Mouse (Mus musculus): ENCODE data around the gene Clec3b. TPM values are rescaled to one million over a fixed set of nuclear protein-coding genes. Genes with fewer than 3 reads are reported as not detected.
A peak's percentile ranks its signal among the peaks of the same experiment; 100 is the strongest.

The Clec3b gene
- polyA plus RNA-seq, 1 experiment from 2014 or later, result not detected

DNA sequence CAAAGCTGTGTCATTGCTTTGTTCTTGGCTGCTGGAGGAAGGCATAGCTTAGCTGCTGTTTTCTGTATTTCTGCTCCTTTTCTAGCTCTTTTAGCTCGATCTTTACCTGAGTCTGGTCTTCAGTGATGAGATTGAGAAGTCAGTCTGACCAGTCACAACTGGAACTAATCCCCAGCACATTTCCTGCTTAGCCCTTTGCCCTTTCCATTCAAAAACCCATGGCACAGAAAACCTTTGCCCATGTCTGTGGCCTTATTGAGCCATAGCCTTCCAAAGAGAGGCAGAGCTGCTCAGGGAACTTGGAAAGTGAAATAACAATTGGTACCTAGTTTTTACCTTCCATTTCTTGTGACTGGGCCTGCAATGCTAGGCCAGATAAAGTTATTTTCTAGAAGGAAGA is 35.2 kb upstream of the Clec3b start:
- H3K4me2 ChIP-seq (ENCODE audit: low read length), result no peak overlapping the region
- H3K36me3 ChIP-seq (ENCODE audit: control insufficient read depth, insufficient read depth, low read length), result peaks cover 39% of the 10 kb centered on the region
- H3K9me3 ChIP-seq (ENCODE audit: control insufficient read depth, low read length), result no peaks in the 10 kb centered on the region
- H3K4me3 ChIP-seq (ENCODE audit: low read depth, low read length), result no peak overlapping the region
- no peak overlapping the region for H3K9ac ChIP-seq (ENCODE audit: low read length)
- peaks cover 15% of the 10 kb centered on the region for H3K4me1 ChIP-seq (replicated peaks; ENCODE audit: control insufficient read depth, insufficient read depth, low read length)
- H3K27me3 ChIP-seq (replicated peaks; ENCODE audit: control insufficient read depth, insufficient read depth, low read length), result no peaks in the 10 kb centered on the region
- ATAC-seq (replicated peaks; ENCODE audit: low FRiP score, low TSS enrichment, low read depth), result no peak
- H3K27ac ChIP-seq (ENCODE audit: low read depth), result no peak overlapping the region
- 93% methylated on average over 1 of the region's 1 CpGs for WGBS
- no peak for DNase-seq (ENCODE audit: low spot score)

DNA sequence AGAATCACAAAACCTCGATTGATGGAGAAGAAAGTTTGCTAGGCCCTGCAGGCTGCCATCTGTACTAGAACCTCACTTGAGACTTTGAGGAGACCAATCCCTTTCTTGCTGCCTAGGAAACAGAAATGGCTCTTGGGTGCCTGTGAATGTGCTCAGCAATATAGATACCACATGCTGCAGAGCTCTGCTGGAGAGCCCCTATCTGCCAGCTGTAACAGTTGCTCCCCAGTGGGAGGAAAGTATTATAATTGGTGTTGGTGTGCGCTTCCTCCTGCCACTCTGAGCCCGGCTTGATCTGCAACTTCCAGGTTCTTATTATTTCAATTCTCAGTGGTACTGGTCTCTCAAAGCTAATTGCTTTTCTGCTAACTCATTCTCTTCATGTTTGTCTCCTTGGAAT is 27.7 kb upstream of the Clec3b start:
- H3K27ac ChIP-seq (ENCODE audit: low read depth), result no peak overlapping the region
- peaks cover 75% of the 10 kb centered on the region for H3K36me3 ChIP-seq (ENCODE audit: control insufficient read depth, insufficient read depth, low read length)
- 89% methylated on average over 3 of the region's 3 CpGs for WGBS
- H3K4me2 ChIP-seq (ENCODE audit: low read length), result no peak overlapping the region
- ATAC-seq (replicated peaks; ENCODE audit: low FRiP score, low TSS enrichment, low read depth), result no peak
- H3K27me3 ChIP-seq (replicated peaks; ENCODE audit: control insufficient read depth, insufficient read depth, low read length), result no peaks in the 10 kb centered on the region
- no peak for DNase-seq (ENCODE audit: low spot score)
- H3K4me1 ChIP-seq (replicated peaks; ENCODE audit: control insufficient read depth, insufficient read depth, low read length), result no peaks in the 10 kb centered on the region
- H3K9me3 ChIP-seq (ENCODE audit: control insufficient read depth, low read length), result no peaks in the 10 kb centered on the region
- no peak overlapping the region for H3K4me3 ChIP-seq (ENCODE audit: low read depth, low read length)
- no peak overlapping the region for H3K9ac ChIP-seq (ENCODE audit: low read length)

DNA sequence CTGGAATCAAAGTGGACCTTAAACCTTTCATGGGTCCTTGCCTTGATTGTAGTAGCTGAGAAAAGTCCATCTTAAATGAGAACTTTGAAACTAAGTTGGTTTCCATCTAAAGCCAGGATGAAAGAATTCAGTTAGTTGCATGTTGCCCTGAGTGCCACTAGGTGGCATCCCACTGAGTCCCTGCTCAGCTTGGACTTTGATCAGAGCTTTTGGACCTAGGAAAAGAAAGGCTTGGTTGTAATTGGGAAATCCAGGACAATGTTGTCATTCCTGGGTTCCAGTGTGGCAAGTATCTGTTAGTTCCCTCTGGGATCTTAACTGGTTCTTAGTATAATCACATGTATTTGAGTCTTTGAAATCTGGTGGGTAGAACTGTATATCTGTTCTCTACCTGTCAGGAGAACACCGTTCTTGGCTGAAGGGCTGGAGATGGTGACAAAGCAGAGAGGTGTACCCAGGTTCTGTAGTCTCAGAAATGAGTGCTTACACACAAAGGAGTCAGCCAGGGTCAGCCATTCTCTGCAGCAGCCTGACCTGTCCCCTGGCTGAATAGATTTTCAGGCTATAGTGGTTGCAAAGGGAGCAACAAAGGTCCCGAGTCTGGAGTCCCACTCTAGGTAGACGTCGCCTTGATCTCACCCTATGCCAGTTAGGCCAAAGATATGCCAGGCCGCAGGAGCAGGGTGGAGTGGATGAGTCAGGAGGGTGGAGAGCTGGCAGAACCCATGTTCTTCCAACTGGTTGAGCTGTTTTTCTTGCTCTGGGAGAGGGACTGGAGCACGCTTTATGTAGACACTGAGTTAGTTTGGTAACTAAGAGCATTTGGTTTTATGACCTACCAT is 27.0 kb upstream of the Clec3b start:
- no peak for ATAC-seq (replicated peaks; ENCODE audit: low FRiP score, low TSS enrichment, low read depth)
- H3K27me3 ChIP-seq (replicated peaks; ENCODE audit: control insufficient read depth, insufficient read depth, low read length), result no peaks in the 10 kb centered on the region
- no peak overlapping the region for H3K4me3 ChIP-seq (ENCODE audit: low read depth, low read length)
- 92% methylated on average over 6 of the region's 6 CpGs for WGBS
- no peaks in the 10 kb centered on the region for H3K9me3 ChIP-seq (ENCODE audit: control insufficient read depth, low read length)
- no peaks in the 10 kb centered on the region for H3K4me1 ChIP-seq (replicated peaks; ENCODE audit: control insufficient read depth, insufficient read depth, low read length)
- peaks cover 78% of the 10 kb centered on the region for H3K36me3 ChIP-seq (ENCODE audit: control insufficient read depth, insufficient read depth, low read length)
- no peak overlapping the region for H3K9ac ChIP-seq (ENCODE audit: low read length)
- H3K4me2 ChIP-seq (ENCODE audit: low read length), result no peak overlapping the region
- H3K27ac ChIP-seq (ENCODE audit: low read depth), result no peak overlapping the region
- no peak for DNase-seq (ENCODE audit: low spot score)

DNA sequence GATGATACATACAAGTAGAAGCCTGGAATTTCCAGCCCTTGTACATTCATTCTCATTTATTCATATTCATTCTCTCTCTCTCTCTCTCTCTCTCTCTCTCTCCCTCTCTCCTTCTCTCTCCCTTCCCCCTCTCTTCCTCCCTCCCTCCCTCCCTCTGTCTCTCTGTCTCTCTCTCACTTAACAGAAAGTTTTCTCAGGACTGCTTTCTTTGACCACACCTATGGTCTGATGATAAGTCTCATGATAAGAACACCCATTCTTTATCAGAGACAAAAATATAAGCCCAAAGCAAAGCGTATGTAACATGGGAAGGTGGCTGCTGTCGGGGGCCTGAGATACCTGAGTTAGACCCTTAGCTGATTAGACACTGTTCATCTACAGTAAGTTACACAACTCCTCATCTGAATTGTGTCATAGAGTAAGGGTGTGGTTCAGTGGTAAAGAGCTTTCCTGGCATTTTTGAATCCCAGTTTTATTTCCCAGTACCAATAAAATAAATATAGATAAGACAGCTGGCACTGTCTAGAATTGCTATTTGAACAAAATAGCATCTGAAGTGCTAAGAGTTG is 26.2 kb upstream of the Clec3b start:
- Histone ChIP-seq H3K4me3 (ENCODE audit: low read depth, low read length) (no peak overlapping the region), H3K4me2 (ENCODE audit: low read length) (no peak overlapping the region), H3K36me3 (ENCODE audit: control insufficient read depth, insufficient read depth, low read length) (peaks cover 78% of the 10 kb centered on the region), H3K9me3 (ENCODE audit: control insufficient read depth, low read length) (no peaks in the 10 kb centered on the region), H3K27ac (ENCODE audit: low read depth) (no peak overlapping the region), H3K4me1 (replicated peaks; ENCODE audit: control insufficient read depth, insufficient read depth, low read length) (no peaks in the 10 kb centered on the region), H3K9ac (ENCODE audit: low read length) (no peak overlapping the region), H3K27me3 (replicated peaks; ENCODE audit: control insufficient read depth, insufficient read depth, low read length) (no peaks in the 10 kb centered on the region)
- DNase-seq (ENCODE audit: low spot score) (no peak), ATAC-seq (replicated peaks; ENCODE audit: low FRiP score, low TSS enrichment, low read depth) (no peak)
- WGBS, result 93% methylated on average over 2 of the region's 2 CpGs

DNA sequence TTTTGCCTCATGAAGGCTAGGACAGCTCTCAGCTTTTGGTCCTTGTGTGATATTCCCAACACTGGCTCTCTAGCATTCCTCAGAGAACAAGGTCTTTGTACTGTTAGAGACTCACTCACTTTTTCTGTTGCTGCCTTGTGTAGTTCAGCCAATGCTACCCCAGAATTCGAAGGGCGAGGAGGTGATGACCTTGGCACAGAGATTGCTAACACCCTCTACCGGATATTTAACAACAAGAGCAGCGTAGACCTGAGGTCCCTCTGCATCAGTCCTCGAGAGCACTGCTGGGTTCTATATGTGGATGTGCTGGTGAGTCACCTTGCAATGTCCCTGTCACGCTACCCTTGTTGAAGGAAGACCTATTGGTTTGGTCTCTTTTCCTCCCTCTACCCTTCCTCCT is 23.1 kb upstream of the Clec3b start:
- H3K4me2 ChIP-seq (ENCODE audit: low read length), result no peak overlapping the region
- no peak overlapping the region for H3K9ac ChIP-seq (ENCODE audit: low read length)
- WGBS, result 90% methylated on average over 6 of the region's 6 CpGs
- H3K27me3 ChIP-seq (replicated peaks; ENCODE audit: control insufficient read depth, insufficient read depth, low read length), result no peaks in the 10 kb centered on the region
- H3K4me3 ChIP-seq (ENCODE audit: low read depth, low read length), result no peak overlapping the region
- no peaks in the 10 kb centered on the region for H3K9me3 ChIP-seq (ENCODE audit: control insufficient read depth, low read length)
- H3K36me3 ChIP-seq (ENCODE audit: control insufficient read depth, insufficient read depth, low read length), result peaks cover 84% of the 10 kb centered on the region
- no peaks in the 10 kb centered on the region for H3K4me1 ChIP-seq (replicated peaks; ENCODE audit: control insufficient read depth, insufficient read depth, low read length)
- no peak overlapping the region for H3K27ac ChIP-seq (ENCODE audit: low read depth)
- ATAC-seq (replicated peaks; ENCODE audit: low FRiP score, low TSS enrichment, low read depth), result no peak
- DNase-seq (ENCODE audit: low spot score), result no peak

DNA sequence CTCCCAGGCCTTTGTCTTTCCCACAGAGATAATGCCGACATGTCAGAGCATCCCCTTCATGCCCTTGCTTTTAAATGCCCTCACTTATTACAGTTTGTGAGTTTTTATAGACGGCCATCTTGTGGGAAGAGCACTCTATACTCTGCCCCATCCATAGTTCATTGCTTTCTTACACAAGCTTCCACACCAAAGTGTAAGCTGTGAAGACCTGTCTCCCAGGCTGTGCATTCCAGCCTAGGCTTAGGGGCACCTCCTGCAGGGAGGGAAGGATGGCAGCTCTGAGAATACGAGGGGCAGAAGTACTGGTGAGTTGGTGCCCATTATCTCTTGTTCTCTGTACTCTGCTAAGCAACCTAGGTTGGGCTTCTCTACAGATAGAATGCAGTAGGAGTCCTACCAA is 17.8 kb upstream of the Clec3b start:
- Histone ChIP-seq H3K9ac (ENCODE audit: low read length) (no peak overlapping the region), H3K4me2 (ENCODE audit: low read length) (no peak overlapping the region), H3K4me3 (ENCODE audit: low read depth, low read length) (no peak overlapping the region), H3K36me3 (ENCODE audit: control insufficient read depth, insufficient read depth, low read length) (peaks cover 99% of the 10 kb centered on the region), H3K27ac (ENCODE audit: low read depth) (no peak overlapping the region), H3K4me1 (replicated peaks; ENCODE audit: control insufficient read depth, insufficient read depth, low read length) (no peaks in the 10 kb centered on the region), H3K27me3 (replicated peaks; ENCODE audit: control insufficient read depth, insufficient read depth, low read length) (no peaks in the 10 kb centered on the region), H3K9me3 (ENCODE audit: control insufficient read depth, low read length) (no peaks in the 10 kb centered on the region)
- no peak for ATAC-seq (replicated peaks; ENCODE audit: low FRiP score, low TSS enrichment, low read depth)
- no peak for DNase-seq (ENCODE audit: low spot score)
- 86% methylated on average over 3 of the region's 3 CpGs for WGBS

DNA sequence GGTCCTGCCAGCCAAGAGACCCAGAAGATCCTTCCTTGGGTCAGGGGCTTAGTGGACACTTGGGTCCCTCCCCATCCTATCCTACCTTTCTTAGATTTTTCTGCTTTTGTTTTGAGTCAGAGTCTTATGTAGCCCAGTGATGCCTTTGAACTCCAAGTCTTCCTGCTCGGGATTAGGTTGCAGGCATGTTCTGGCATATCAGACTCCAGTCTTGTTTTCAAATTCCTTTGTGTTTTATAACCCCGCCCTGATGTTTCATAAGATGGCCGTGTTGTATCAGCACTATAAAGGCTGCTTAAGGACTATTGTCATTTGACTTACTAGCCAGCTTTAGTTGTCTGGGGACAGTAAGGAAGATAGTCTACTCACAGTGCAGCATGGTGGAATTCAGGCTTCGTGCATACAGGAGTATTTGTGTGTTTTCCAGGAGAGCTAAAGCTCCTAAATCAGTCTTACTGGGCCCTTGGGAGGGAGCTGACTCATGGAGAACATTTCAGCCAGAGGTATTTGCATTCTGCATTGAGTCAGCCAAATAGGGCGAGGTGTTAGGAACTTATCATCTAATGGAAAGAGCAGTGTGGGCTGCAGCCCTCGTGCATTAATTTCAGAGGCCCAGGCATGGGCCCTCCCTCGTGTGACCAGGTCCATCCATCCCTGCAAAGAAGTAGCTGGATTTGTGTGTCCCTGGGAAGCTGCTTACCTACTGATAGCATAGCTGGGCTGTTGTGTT is 13.6 kb upstream of the Clec3b start:
- ATAC-seq (replicated peaks; ENCODE audit: low FRiP score, low TSS enrichment, low read depth) (no peak), DNase-seq (ENCODE audit: low spot score) (no peak)
- no peak overlapping the region for H3K9ac ChIP-seq (ENCODE audit: low read length)
- no peaks in the 10 kb centered on the region for H3K27me3 ChIP-seq (replicated peaks; ENCODE audit: control insufficient read depth, insufficient read depth, low read length)
- no peak overlapping the region for H3K4me3 ChIP-seq (ENCODE audit: low read depth, low read length)
- 88% methylated on average over 7 of the region's 7 CpGs for WGBS
- no peak overlapping the region for H3K4me2 ChIP-seq (ENCODE audit: low read length)
- H3K27ac ChIP-seq (ENCODE audit: low read depth), result no peak overlapping the region
- H3K9me3 ChIP-seq (ENCODE audit: control insufficient read depth, low read length), result no peaks in the 10 kb centered on the region
- H3K36me3 ChIP-seq (ENCODE audit: control insufficient read depth, insufficient read depth, low read length), result peaks cover 76% of the 10 kb centered on the region
- 0 out of 2 replicates have a peak, but pooled peaks cover 3% of the 10 kb centered on the region for H3K4me1 ChIP-seq (replicated peaks; ENCODE audit: control insufficient read depth, insufficient read depth, low read length)

DNA sequence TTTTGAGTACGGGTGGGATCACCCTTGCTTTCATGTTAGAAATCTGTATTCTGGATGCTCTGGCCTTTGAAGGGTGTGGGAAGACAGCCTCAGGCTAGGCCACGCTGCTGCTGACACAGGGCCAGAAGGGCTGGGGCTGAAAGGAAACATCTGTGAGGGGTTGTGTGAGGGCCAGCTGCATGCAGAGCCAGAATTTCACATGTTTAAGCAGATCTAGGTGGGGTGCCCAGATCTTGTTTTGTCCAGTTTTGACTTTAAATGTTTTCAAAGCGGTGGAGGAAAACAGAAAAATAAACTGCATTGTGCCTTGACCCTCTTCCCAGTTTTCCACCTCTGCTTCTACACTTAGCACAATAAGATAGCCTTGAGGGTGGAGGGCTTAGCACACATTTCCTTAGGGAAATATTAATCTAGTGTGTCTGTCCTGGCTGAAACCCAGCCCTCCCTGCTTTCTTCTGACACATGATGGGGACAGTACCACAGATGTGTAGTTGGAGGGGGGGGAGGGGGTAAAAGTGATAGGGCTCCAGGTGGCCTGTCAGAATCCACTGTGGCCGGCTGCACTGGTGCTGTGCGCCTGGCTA is 11.8 kb upstream of the Clec3b start:
- WGBS, result 55% methylated on average over 5 of the region's 5 CpGs
- peaks cover 9% of the 10 kb centered on the region; the same call in 1 of the 2 replicates for H3K9me3 ChIP-seq (ENCODE audit: control insufficient read depth, low read length)
- H3K27ac ChIP-seq (ENCODE audit: low read depth), result peak overlapping the region; percentile 30; the same call in 1 of the 2 replicates
- H3K4me3 ChIP-seq (ENCODE audit: low read depth, low read length), result no peak overlapping the region
- H3K4me1 ChIP-seq (replicated peaks; ENCODE audit: control insufficient read depth, insufficient read depth, low read length), result 0 out of 2 replicates have a peak, but pooled peaks cover 3% of the 10 kb centered on the region
- peak; percentile 51; the same call in 1 of the 2 replicates for ATAC-seq (replicated peaks; ENCODE audit: low FRiP score, low TSS enrichment, low read depth)
- H3K4me2 ChIP-seq (ENCODE audit: low read length), result no peak overlapping the region
- peaks cover 57% of the 10 kb centered on the region for H3K36me3 ChIP-seq (ENCODE audit: control insufficient read depth, insufficient read depth, low read length)
- no peak overlapping the region for H3K9ac ChIP-seq (ENCODE audit: low read length)
- H3K27me3 ChIP-seq (replicated peaks; ENCODE audit: control insufficient read depth, insufficient read depth, low read length), result no peaks in the 10 kb centered on the region
- peak; percentile 55 for DNase-seq (ENCODE audit: low spot score)

Data from intestine, embryonic 14.5 days (tissue).